Mouse (Mus musculus) urinary bladder, postnatal 14 days (tissue): Measurements from ENCODE around the gene Plk5.

Experiments
- DNase-seq: peaks from one replicate; pipeline ENCODE4 v3.0.0; 2021; ENCODE audit warnings: low spot score

Plk5 gene

GRCm38 (mm10) chr10:80389185-80389708 is 33.0 kb downstream of the Plk5 start:
- DNase-seq: no peak

DNA sequence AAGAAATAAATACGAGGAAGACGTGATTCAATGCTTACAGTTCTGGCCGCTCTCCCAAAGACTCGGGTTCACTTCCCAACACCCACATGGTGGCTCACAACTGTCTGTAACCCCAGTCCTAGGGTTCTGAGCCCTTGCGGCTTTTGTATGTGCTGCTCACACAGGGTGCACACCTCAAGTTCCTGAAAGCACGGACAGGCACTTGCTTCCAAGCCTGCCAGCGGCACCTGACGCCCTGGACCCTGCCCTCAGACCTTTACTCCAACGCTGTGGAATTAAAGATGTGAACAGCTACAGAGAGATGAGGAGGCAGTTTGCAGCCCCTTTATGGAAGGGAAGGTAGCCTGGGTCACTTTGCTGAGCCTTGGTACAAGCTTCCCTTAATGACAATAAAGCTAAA is 34.4 kb downstream of the Plk5 start:
- DNase-seq: no peak

- DNase-seq: no peak
Measured at GRCm38 (mm10) chr10:80392687-80393086, 36.4 kb downstream of the Plk5 start.

- no peak for DNase-seq
Measured at GRCm38 (mm10) chr10:80395025-80395627, 38.9 kb downstream of the Plk5 start.

DNA sequence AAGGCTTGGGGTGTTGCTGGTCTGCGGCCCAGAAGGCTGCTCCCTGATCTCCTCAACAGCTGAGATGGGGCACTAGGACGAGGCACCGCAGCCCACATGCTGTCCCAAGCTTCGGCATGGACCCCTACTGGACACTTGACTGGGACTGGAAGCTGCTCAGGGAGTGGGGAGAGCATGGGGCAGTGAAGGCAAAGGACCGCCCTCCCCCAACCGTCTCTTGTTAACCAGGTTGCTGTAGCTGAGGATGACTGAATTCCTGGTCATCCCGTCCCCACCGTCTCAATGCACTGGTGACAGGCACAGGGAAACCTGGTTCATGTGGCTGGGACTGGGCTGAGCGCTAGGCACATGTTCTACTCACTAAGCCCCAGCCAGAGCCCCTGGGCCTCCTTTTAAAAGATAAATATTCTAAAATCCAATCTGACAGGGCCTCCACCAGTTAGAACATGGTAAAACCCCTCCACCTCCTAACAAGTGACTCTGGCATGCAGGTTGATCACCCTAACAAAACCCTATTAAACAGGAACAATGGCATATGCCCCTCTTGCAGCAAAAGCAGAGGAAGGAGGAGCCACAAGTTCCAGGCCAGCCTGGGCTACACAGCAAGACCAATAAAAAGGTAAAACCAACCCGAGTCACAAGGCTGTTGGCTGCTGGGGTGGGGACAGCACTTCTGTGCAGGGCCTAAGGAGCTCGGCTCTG is 40.7 kb downstream of the Plk5 start:
- no peak for DNase-seq

GRCm38 (mm10) chr10:80397524-80398173 is 41.4 kb downstream of the Plk5 start:
- no peak for DNase-seq

- no peak for DNase-seq
Measured at GRCm38 (mm10) chr10:80398174-80398535, 41.9 kb downstream of the Plk5 start.

DNA sequence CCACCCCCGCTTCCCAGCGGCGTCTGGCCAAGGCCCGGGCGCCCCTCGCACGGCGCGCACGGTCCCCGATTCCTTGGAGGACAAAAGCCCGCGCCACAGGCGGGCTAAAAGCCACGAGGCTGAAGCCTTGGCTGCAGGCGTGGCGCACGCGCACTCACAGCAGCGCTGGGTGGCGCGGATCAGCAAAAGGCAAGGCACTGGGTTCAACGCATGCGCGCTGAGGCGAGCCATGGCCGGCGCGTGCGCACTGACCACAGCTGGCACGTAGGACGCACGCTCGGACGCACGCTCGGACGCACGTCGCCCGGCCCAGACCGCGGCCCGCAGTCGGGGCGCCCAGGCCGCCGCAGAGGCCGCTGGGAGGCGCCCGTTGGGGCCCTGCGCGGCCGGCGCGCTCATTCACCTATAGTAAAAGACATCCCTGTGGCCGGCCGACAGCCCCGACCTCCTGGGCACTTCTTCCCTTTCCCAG is 42.5 kb downstream of the Plk5 start:
- peak; percentile 98 for DNase-seq

- DNase-seq: peak; percentile 100
Measured at GRCm38 (mm10) chr10:80399191-80399972, 43.1 kb downstream of the Plk5 start, which contains the start of gene Mbd3. Gene Mbd3 (minus strand): TSS chr10:80399550.

DNA sequence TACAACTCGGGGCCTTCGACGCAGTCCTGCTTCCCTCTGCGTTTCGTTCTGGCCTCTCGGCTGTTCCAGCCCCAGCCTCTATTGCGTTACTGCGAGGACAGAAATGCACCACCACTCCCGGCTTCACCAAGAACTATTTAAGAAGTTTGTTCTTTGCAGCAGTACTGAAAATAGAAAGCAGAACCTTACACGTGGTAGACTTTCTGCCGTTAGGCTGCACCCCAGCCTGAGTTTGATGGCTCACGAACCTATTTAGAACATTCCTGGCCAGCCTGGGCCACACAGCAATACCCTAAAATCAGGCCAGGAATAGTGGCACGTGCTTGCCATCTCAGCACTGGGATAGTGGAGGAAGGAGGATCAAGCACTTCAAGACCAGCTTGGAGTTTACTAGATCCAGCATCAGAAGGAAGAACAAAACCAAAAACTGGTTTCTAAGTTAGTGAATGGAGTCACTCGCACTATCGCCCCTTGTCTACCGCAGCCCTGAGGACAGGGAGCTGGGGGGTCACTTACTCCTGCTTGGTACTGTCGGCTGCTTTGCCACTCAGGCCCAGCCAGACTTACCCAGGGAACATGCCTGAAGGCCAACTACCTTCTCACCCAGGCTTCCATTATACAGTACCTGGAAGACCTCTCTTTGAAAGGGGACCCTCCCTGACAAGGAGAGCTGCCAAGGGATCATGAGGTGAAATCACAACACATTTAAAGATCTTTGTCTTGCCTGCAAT is 43.9 kb downstream of the Plk5 start:
- no peak for DNase-seq

- DNase-seq: no peak
Measured at GRCm38 (mm10) chr10:80400704-80401161, 44.5 kb downstream of the Plk5 start.

- peak; percentile 56 for DNase-seq
Measured at GRCm38 (mm10) chr10:80403044-80403692, 46.9 kb downstream of the Plk5 start.

GRCm38 (mm10) chr10:80405481-80406173 is 49.4 kb downstream of the Plk5 start:
- DNase-seq: no peak

DNA sequence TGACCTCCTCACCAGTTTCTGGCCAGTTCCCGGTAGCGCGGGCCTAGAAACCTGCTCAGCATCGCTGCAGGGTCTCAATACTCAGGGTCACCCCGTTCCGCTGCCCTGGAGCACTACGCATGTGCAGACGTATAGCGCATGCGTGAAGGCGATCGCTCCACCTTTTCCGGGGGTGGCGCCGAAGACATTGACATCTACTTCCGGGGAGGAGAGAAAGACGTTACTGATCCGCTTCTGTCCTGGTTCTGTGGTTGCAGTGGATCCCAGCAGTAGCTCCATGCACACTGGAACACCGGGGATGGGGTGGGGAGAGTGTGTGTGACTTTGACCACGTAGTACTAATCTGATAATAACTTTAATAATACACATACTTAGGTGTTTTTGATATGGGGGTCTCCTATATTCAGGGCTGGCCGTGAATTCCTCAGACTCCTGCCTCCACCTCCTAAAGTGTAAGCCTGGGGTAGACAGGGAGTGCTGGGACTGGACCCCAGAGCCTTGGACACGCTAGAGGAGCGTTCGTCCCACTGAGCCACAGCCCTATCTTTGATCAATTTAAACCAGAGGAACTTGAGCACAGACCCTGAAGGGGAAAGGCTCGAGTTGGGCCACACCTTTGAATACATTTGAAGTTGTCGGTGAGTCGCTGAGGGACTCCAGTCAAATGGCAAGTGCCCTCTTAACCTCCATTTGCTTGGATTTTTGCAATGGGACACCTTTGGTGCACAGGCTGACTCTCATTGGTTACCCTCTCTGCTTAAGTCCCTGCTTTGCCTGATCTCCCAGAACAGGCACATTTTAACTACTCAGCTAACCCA is 50.6 kb downstream of the Plk5 start, which contains the start of gene Uqcr11:
Uqcr11 (minus strand) TSS at position 147 of the 818 bp plus-strand sequence.
- peak; percentile 91 for DNase-seq

- DNase-seq: no peak
Measured at GRCm38 (mm10) chr10:80407924-80408323, 51.7 kb downstream of the Plk5 start.

- peak; percentile 61 for DNase-seq
Measured at GRCm38 (mm10) chr10:80412656-80413541, 56.6 kb downstream of the Plk5 start.
